Mouse (Mus musculus): Measurements from ENCODE around the gene Zfyve19.

DNA sequence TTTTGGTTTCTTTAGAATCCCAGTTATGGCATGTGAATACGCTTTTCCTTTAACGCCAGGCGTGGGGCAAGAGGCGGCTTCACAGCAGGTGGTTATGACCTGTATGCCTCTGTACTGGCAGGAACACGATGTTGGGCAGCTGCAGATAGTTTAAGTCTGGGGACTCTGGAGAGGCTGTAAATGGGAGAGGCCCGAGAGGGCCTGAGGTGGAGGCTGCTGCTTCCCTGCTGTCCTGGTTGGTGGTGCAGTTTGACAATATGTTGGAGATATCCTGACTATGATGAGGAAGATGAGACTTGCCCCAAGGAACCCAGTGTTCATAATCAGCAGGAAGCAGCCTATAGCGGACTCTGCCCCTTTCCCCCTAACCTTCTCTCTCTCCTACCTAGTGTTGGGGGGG is 25.5 kb upstream of the Zfyve19 start:
- TF ChIP-seq JUND (IDR thresholded peaks at IDR 0.05; ENCODE audit: low read depth, low read length) (no peak), SIN3A (IDR thresholded peaks at IDR 0.05; ENCODE audit: low read length) (no peak), POLR2A (IDR thresholded peaks at IDR 0.05; ENCODE audit: control insufficient read depth in 1 of 2, insufficient read depth in 1 of 2, low read depth in 1 of 2, low read length in 2 of 2, poor library complexity in 1 of 2) (no peak), NRF1 (IDR thresholded peaks at IDR 0.05; ENCODE audit: insufficient read depth, low read depth, low read length, poor library complexity, severe bottlenecking) (no peak), ZMIZ1 (IDR thresholded peaks at IDR 0.05; ENCODE audit: low read depth, low read length) (no peak), GABPA (IDR thresholded peaks at IDR 0.05; ENCODE audit: low read depth, low read length) (no peak), MAX (IDR thresholded peaks at IDR 0.05; ENCODE audit: low read length) (no peak), SMC3 (IDR thresholded peaks at IDR 0.05; ENCODE audit: low read depth, low read length) (no peak)
